Mouse (Mus musculus) thymus, postnatal 25 days (tissue): ENCODE measurements at regions not wholly inside any gene's neighbourhood (a gene's known extent, or its start where the extent isn't known, plus 50 kb on each side); places are given as distances from the start of the nearest gene placed in this dataset.

Experiments used
- DNase-seq: peaks from one replicate; pipeline ENCODE4 v3.0.0; 2022

GRCm38 (mm10) chr17:79282771-79283170 is 72.1 kb downstream of the Cdc42ep3 start:
- DNase-seq: no peak

DNA sequence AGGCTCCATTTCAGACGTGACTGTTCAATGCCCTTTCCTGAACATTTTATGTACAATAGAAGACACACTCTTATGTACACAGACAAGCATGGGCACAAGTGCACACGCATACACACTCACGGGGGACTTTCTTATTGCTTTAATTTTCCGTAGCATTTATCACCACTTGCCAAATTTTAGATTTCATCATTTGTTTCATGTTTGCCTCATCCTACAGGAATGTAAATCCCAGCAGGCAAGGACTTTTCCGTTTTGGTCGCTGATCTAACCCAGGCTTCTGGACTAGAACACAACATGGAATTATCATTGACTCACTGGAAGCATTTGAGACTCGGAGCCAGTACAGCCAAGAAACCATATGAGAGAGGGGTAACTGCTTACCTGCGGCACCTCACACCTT is 81.3 kb downstream of the Cdc42ep3 start:
- no peak for DNase-seq

DNA sequence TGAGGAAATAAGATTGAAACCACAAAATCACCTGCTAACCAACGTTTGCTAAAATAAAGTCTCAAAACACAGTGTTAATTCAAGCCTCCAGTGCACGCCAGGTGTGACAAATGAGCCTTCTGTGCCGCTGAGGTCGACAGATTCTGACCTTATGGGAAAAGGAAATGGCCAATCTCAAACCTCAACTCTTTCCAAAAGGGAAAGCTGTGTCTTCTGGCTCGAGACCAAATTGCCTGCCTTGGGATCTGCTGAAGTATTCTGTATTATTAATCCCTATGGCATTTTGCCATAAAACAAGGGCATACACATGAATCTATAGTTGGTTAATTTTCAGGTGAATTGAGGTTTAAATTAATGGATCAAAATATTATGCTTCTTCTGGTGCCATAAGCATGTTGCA is 95.2 kb downstream of the Cdc42ep3 start:
- DNase-seq: no peak

DNA sequence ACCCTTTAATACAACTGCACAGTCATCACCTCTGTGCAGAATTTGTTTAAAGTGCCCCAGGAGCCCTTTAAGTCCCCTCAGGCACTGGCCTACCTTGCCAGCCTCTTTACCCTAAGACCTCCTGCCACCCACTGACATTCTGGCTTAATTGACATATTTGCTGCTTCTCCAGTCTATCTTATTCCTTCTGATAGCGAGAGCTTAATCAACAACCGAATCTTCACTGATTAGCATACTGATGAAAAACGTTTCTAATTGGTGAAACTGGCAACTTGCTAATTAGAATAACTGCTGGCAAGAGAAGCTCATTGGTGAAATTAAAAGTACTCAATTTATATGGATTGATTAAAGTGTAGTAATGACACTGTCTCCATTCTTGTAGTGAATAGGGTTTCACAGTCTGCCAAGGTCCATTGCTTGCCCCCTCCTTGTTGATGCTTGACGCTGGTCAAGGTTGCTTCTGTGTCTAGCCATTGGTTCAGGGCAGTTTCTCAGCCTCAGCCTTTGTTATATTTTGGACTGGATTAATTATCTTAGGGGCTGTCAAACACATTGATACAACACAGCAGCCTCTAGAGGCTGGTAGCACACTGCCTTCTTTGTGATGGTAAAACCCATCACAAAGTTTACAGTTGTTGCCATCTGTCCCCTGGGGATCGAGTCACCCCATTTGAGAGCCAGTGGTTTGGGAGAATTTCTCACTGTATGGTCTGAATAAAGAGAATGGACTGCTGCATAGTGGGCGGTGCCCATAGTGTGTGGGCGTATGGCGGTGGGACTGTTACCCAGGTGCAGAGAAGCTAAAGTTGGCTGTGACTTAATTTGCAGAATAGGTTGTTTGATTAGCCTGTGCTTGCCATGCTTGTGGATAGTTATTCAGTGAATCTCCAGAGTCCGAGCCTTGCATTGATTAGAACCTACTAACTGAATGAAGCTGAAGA is 107.7 kb downstream of the Cdc42ep3 start:
- no peak for DNase-seq

- no peak for DNase-seq
Observed at GRCm38 (mm10) chr17:79244121-79244520, 110.8 kb downstream of the Cdc42ep3 start.

- no peak for DNase-seq
Observed at GRCm38 (mm10) chr17:79243426-79243825, 111.5 kb downstream of the Cdc42ep3 start.

- no peak for DNase-seq
Observed at GRCm38 (mm10) chr17:79241489-79241888, 113.4 kb downstream of the Cdc42ep3 start.

DNA sequence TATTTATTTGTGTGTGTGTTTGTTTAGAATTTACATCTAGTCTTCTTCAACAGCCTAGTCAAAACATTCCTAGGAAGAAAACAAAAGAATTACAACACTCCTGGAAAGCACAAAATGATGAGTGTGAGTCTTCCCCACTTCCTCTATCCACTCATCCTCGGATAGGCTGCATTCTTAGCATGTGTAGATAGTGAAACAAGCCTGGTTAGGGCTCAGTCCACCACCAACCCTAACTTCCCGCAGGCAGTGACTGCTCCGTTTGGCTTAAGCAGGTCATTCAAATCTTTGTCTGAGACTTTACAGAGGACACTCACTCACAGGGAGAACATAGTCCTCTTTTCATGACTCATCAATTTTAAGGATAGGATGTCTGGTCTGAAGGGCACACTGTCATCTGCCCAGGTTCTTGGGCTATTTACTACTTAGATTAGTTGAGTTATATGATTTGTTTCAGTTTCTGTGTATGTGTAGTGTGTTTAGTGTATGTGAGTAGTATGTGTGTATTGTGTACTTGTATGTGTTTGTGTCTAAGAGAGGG is 118.6 kb downstream of the Cdc42ep3 start:
- no peak for DNase-seq

DNA sequence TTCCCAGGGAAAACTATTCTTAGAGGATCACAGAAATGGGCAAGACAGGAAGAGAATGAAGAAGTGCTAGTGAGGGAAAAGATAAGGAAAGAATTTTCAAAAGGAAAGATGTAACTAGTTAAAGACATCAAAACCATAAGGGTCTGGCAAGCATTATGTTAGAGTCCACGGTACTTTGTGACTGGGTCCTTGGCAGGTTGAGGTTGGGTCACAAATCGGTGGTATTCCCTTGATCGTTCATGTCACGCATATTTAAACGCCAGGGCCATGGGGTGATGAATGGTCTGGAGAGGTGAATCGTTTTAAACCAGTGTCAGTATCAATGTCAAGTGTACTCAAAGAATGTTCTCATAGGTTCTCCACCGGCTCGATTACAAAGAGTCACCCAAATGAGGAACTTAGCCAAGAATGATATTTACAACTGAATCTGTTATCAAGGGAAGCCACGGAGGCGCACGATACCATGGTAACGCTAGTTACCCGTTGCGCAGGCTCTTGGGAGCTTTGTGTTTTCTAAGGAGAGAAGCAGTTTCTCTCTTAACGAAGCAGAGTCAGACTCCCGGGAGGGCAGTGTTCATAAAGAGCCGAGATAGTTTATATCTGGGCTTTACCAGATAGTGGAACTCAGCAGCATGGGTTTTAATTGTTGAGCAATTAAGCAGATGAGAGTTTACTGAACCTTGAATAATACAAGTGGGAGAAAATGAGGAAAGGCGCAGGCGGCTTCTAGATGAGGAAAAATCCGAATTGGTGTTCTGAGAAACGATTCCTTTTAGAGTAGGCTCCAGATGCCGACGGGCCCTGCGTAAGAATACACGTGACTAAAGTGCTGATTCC is 124.0 kb downstream of the Cdc42ep3 start:
- no peak for DNase-seq

DNA sequence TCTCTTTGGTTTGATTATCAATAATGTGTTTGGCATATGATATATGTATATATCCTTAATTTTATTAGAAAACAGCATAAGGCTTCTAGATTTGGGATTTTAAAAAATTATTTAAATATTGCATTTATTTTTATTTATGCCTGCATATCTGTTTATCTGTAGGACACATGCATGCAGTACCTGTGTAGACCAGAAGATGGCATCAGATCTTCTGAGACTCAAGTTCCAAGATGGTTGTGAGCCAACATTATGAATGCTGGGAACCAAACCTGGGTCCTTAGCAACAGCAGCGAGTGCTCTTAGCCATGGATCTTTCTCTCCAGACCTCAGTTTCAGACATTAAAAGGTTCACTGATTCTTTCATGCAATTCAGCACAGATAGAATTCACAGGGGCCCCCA is 148.3 kb downstream of the Cdc42ep3 start:
- peak; percentile 2 for DNase-seq

DNA sequence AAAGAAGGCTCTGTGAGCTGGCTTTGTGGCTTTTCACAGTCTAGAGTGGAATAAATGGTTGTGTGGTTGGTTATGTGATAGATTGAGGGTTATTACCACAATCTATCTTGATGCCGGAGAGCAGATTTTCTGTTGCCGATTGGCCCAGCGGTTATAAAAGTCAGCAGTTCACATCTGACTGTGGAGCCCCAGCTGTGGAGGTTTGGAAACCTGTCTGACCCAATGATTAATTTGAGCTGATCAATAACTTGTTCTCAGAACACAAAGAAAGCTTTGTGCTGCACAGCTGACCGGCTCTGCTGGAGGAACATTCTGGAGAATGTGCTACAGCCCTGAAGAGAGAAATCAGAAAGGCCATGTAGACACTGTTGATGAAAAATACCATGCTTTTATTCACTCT is 148.8 kb downstream of the Cdc42ep3 start:
- no peak for DNase-seq

GRCm38 (mm10) chr17:79199814-79200491 is 148.2 kb downstream of the Qpct start:
- DNase-seq: no peak

DNA sequence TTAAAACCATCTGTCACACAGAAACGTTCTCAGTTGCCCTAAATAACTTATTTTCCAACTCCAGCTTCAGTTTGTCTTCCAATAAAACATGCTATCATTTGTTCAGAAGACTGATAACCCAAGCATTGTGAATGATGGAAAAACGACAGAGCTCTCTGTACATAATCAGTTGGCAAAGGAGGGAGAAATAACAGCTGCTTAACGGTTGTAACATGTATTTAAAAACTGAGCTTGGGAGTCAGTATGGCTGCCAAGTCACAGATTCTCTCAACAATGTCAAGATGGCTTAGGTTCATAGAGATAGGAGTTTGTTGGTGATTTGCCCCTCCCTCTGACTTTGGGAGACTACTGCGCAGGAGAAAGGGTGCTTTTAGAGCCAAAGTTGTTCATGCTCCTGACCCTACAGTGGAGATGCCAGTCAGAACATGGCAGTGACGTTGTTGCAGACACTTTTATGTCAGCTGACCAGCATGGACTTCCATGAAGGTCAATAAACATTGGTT is 140.2 kb downstream of the Qpct start:
- no peak for DNase-seq

GRCm38 (mm10) chr17:79188282-79188681 is 136.6 kb downstream of the Qpct start:
- DNase-seq: no peak

DNA sequence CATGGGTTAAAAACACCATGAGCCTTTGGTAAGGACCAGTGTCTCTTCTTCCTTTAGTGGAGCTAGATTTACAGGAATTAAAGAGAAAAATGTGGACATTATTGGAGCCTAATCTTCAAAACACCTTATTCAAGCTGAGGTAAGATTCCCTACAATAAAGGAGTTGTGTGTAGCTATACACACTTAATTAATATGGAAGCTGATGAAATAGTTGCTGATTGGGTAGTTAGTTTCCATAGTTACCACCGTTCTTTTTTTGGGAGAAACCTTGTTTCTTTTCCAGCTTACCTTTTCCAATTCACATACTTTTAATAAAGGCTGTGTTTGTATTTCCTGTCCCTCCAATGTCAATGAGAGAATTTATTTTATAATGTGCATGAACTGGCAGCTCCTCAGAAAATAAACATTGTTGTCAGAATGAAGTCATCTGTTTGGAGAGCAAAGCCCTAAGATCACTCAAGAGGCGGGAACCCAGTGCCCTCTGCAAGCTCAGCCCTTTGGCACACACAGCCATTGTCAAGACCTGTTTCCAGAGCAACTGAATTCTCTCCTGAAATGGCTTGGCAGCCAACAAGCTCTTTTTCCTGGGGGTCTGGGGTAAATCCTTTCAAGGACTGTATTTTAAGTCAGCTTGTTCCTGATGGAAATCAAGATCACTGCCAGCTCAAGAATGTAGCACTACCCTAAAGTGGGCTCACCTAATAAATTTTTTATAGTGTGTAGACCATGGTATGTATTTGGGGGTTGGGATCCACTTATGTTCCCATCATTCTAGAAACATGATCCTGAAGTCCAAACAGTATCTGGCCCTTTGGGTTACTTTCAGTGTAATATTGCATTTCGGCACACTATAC is 128.8 kb downstream of the Qpct start:
- no peak for DNase-seq

- no peak for DNase-seq
Observed at GRCm38 (mm10) chr17:79177259-79177658, 125.6 kb downstream of the Qpct start.

DNA sequence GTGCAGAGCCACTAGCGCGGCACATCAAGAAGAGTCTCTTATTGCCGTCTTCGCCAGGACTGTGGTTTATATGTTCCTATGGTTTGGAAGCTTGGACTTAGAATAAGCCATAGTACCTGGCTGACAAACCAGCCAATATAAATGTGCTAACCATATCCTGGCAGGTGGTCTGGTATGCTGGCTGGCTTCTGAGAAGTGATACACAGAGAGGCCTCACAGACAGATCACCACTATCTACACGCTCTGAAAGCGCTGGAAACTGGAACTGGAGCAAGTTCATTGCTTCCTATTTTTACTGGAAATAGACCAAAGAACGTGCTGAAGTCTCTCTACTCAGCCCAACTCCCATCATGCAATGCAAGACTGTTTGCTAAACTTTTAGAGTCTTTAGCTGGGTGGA is 124.7 kb downstream of the Qpct start:
- DNase-seq: no peak

- DNase-seq: no peak
Observed at GRCm38 (mm10) chr17:79175381-79175780, 123.7 kb downstream of the Qpct start.

DNA sequence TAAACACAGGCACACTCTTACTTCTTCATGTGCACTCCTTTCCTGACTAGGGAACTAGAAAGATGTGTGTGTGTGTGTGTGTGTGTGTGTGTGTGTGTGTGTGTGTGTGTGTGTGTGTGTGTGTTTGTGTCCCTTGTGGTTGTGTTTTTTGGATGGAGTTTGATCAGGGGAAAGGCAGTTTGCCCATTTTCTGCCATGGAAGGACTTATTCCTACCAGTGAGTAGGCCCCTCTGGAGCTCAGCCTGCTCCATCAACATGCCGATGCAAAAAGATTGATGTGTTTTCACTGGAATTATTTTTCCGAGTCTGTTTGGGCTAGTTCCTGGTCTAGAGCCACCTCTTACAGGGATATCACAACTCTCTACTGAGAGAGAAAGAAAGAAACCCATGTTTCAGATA is 120.6 kb downstream of the Qpct start:
- no peak for DNase-seq

- no peak for DNase-seq
Observed at GRCm38 (mm10) chr17:79170690-79171089, 119.0 kb downstream of the Qpct start.

- DNase-seq: no peak
Observed at GRCm38 (mm10) chr17:79167198-79167597, 115.5 kb downstream of the Qpct start.
